Mouse (Mus musculus) CD4-positive, CD25-positive, alpha-beta regulatory T cell, adult 2 months (primary cell): ENCODE data around the gene Sdc3.

Experiments
- DNase-seq: peaks from one replicate; pipeline ENCODE4 v3.0.0-alpha.2; 2012; ENCODE audit warnings: low read depth, low spot score

Sdc3 gene

GRCm38 (mm10) chr4:130874601-130875000 is 82.3 kb downstream of the Sdc3 start:
- no peak for DNase-seq
